ENCODE assay signal across 24 mouse cellular contexts in genomic region chr6:71994004-71994403, GRCm38 (mm10).
"Had no signal": no experiment of that assay in that cellular context is flagged by ENCODE, and none has a peak within 500 bp of the region (broad histone marks: within the 10 kb centered on the region; RNA-seq: fewer than 3 reads in every experiment).

No protein-coding gene starts in this region.

- H3K4me3 ChIP-seq: gastrocnemius, adult 2 months; heart, embryonic 10.5 days; heart, embryonic 12.5 days; hindbrain, embryonic 10.5 days; hindbrain, embryonic 12.5 days; intestine, embryonic 15.5 days; layer of hippocampus, adult 2 months; left cerebral cortex, adult 2 months; limb, embryonic 10.5 days; limb, embryonic 12.5 days; liver, embryonic 12.5 days had no signal

- DNase-seq: gastrocnemius, adult 2 months; gastrocnemius, postnatal 10 days; gastrocnemius, postnatal 25 days; heart, adult 18-20 months; heart, postnatal 10 days; heart, postnatal 4 days; kidney, adult 18-20 months; kidney, adult 8-10 months; kidney, postnatal 10 days; kidney, postnatal 25 days; kidney, postnatal 4 days; liver had no signal

- H3K27me3 ChIP-seq: heart, embryonic 12.5 days; hindbrain, embryonic 12.5 days; intestine, embryonic 15.5 days; limb, embryonic 12.5 days had no signal

- H3K27ac ChIP-seq: gastrocnemius, adult 2 months; heart, embryonic 10.5 days; hindbrain, embryonic 10.5 days; hindbrain, embryonic 12.5 days; hindbrain, embryonic 14.5 days; intestine, embryonic 15.5 days; layer of hippocampus, adult 2 months; left cerebral cortex, adult 2 months; limb, embryonic 10.5 days; limb, embryonic 12.5 days; liver, embryonic 12.5 days; liver, embryonic 14.5 days had no signal
